Mouse (Mus musculus): ENCODE results near the gene Mical3. TPM values are rescaled to one million over a fixed set of nuclear protein-coding genes. Genes with fewer than 3 reads are reported as not detected.

Gene Mical3
- total and polyA plus RNA-seq, 2 experiments from 2014 or later, result 25.0 to 83.4 TPM

DNA sequence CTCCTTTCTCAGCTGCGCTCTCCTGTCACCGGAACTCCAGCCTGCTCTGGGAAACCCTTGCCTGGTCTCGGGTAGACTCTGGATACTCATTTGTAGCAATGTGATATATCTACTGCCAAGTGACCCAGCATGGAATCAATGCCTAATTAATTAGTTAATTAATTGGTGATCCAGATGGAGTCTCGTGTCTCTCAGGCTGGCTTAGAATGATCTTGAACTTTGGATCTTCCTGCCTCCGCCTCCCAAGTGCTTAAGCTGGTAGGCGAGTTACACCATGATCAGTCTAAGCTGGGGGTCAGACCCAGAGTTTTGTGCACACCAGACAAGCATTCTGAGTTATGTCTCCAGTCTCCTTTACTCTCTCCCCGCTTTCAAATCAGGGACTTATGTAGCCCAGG is 189.7 kb downstream of the Mical3 start:
- ATAC-seq (ENCODE audit: low FRiP score) (no peak), DNase-seq (ENCODE audit: low spot score) (no peak)
- TF ChIP-seq CTCF (IDR thresholded peaks at IDR 0.05), result no peak
- 86% methylated on average over 7 of the region's 7 CpGs for WGBS
- Histone ChIP-seq H3K4me1 (ENCODE audit: insufficient read depth, low read length) (no peaks in the 10 kb centered on the region), H3K27me3 (ENCODE audit: insufficient read depth, low read length) (no peaks in the 10 kb centered on the region), H3K9me3 (ENCODE audit: low read length) (no peaks in the 10 kb centered on the region), H3K27ac (ENCODE audit: low read depth, low read length) (no peak overlapping the region), H3K4me2 (ENCODE audit: low read depth, low read length, poor library complexity, severe bottlenecking) (no peak overlapping the region), H3K4me3 (ENCODE audit: low read depth, low read length) (no peak overlapping the region), H3K36me3 (ENCODE audit: insufficient read depth, low read length) (peaks cover 14% of the 10 kb centered on the region), H3K9ac (replicated peaks; ENCODE audit: low read length, poor library complexity, severe bottlenecking) (no peak overlapping the region)

- H3K9ac ChIP-seq (replicated peaks; ENCODE audit: low read length, poor library complexity, severe bottlenecking), result no peak overlapping the region
- no peak overlapping the region for H3K27ac ChIP-seq (ENCODE audit: low read depth, low read length)
- H3K4me2 ChIP-seq (ENCODE audit: low read depth, low read length, poor library complexity, severe bottlenecking), result no peak overlapping the region
- no peaks in the 10 kb centered on the region for H3K9me3 ChIP-seq (ENCODE audit: low read length)
- H3K27me3 ChIP-seq (ENCODE audit: insufficient read depth, low read length), result no peaks in the 10 kb centered on the region
- H3K4me3 ChIP-seq (ENCODE audit: low read depth, low read length), result no peak overlapping the region
- no peak for ATAC-seq (ENCODE audit: low FRiP score)
- 90% methylated on average over 7 of the region's 7 CpGs for WGBS
- no peak for DNase-seq (ENCODE audit: low spot score)
- H3K4me1 ChIP-seq (ENCODE audit: insufficient read depth, low read length), result no peaks in the 10 kb centered on the region
- no peak for TF ChIP-seq CTCF (IDR thresholded peaks at IDR 0.05)
- H3K36me3 ChIP-seq (ENCODE audit: insufficient read depth, low read length), result peaks cover 13% of the 10 kb centered on the region; the same call in 1 of the 2 replicates
These were observed 190.2 kb downstream of the Mical3 start for GRCm38 (mm10) chr6:120940446-120941083.

- Histone ChIP-seq H3K27me3 (ENCODE audit: insufficient read depth, low read length) (no peaks in the 10 kb centered on the region), H3K4me2 (ENCODE audit: low read depth, low read length, poor library complexity, severe bottlenecking) (no peak overlapping the region), H3K36me3 (ENCODE audit: insufficient read depth, low read length) (peaks cover 17% of the 10 kb centered on the region), H3K9ac (replicated peaks; ENCODE audit: low read length, poor library complexity, severe bottlenecking) (no peak overlapping the region), H3K9me3 (ENCODE audit: low read length) (no peaks in the 10 kb centered on the region), H3K27ac (ENCODE audit: low read depth, low read length) (no peak overlapping the region), H3K4me3 (ENCODE audit: low read depth, low read length) (no peak overlapping the region), H3K4me1 (ENCODE audit: insufficient read depth, low read length) (no peaks in the 10 kb centered on the region)
- no peak for TF ChIP-seq CTCF (IDR thresholded peaks at IDR 0.05)
- ATAC-seq (ENCODE audit: low FRiP score) (no peak), DNase-seq (ENCODE audit: low spot score) (no peak)
- WGBS, result 84% methylated on average over 3 of the region's 3 CpGs
These were observed 191.0 kb downstream of the Mical3 start for GRCm38 (mm10) chr6:120939783-120940182.

GRCm38 (mm10) chr6:120938763-120939450 is 191.9 kb downstream of the Mical3 start:
- ATAC-seq (ENCODE audit: low FRiP score) (no peak), DNase-seq (ENCODE audit: low spot score) (no peak)
- WGBS, result 95% methylated on average over 12 of the region's 12 CpGs
- no peak for TF ChIP-seq CTCF (IDR thresholded peaks at IDR 0.05)
- Histone ChIP-seq H3K36me3 (ENCODE audit: insufficient read depth, low read length) (peaks cover 26% of the 10 kb centered on the region), H3K9me3 (ENCODE audit: low read length) (no peaks in the 10 kb centered on the region), H3K4me2 (ENCODE audit: low read depth, low read length, poor library complexity, severe bottlenecking) (no peak overlapping the region), H3K4me3 (ENCODE audit: low read depth, low read length) (no peak overlapping the region), H3K27ac (ENCODE audit: low read depth, low read length) (no peak overlapping the region), H3K27me3 (ENCODE audit: insufficient read depth, low read length) (no peaks in the 10 kb centered on the region), H3K4me1 (ENCODE audit: insufficient read depth, low read length) (no peaks in the 10 kb centered on the region), H3K9ac (replicated peaks; ENCODE audit: low read length, poor library complexity, severe bottlenecking) (no peak overlapping the region)

- H3K4me3 ChIP-seq (ENCODE audit: low read depth, low read length), result no peak overlapping the region
- H3K36me3 ChIP-seq (ENCODE audit: insufficient read depth, low read length), result peaks cover 34% of the 10 kb centered on the region
- H3K27me3 ChIP-seq (ENCODE audit: insufficient read depth, low read length), result no peaks in the 10 kb centered on the region
- 58% methylated on average over 11 of the region's 11 CpGs for WGBS
- no peak overlapping the region for H3K27ac ChIP-seq (ENCODE audit: low read depth, low read length)
- no peaks in the 10 kb centered on the region for H3K4me1 ChIP-seq (ENCODE audit: insufficient read depth, low read length)
- TF ChIP-seq CTCF (IDR thresholded peaks at IDR 0.05), result no peak
- H3K4me2 ChIP-seq (ENCODE audit: low read depth, low read length, poor library complexity, severe bottlenecking), result no peak overlapping the region
- no peak overlapping the region for H3K9ac ChIP-seq (replicated peaks; ENCODE audit: low read length, poor library complexity, severe bottlenecking)
- ATAC-seq (ENCODE audit: low FRiP score) (no peak), DNase-seq (ENCODE audit: low spot score) (no peak)
- no peaks in the 10 kb centered on the region for H3K9me3 ChIP-seq (ENCODE audit: low read length)
These were observed 192.7 kb downstream of the Mical3 start for GRCm38 (mm10) chr6:120937999-120938608.

GRCm38 (mm10) chr6:120937104-120937617 is 193.6 kb downstream of the Mical3 start:
- no peak overlapping the region for H3K9ac ChIP-seq (replicated peaks; ENCODE audit: low read length, poor library complexity, severe bottlenecking)
- no peak overlapping the region for H3K4me3 ChIP-seq (ENCODE audit: low read depth, low read length)
- H3K9me3 ChIP-seq (ENCODE audit: low read length), result no peaks in the 10 kb centered on the region
- H3K4me1 ChIP-seq (ENCODE audit: insufficient read depth, low read length), result no peaks in the 10 kb centered on the region
- no peak overlapping the region for H3K4me2 ChIP-seq (ENCODE audit: low read depth, low read length, poor library complexity, severe bottlenecking)
- no peaks in the 10 kb centered on the region for H3K27me3 ChIP-seq (ENCODE audit: insufficient read depth, low read length)
- no peak for TF ChIP-seq CTCF (IDR thresholded peaks at IDR 0.05)
- 87% methylated on average over 16 of the region's 16 CpGs for WGBS
- H3K27ac ChIP-seq (ENCODE audit: low read depth, low read length), result no peak overlapping the region
- no peak for DNase-seq (ENCODE audit: low spot score)
- no peak for ATAC-seq (ENCODE audit: low FRiP score)
- H3K36me3 ChIP-seq (ENCODE audit: insufficient read depth, low read length), result peaks cover 43% of the 10 kb centered on the region
